Mouse (Mus musculus) myocyte (in vitro differentiated cells): ENCODE measurements around the gene Gm8104.
"Not testable (repeated sequence)": the region's sequence is repeated elsewhere in the genome, so short reads cannot be mapped to it uniquely, and the experiment has no call there.

Source experiments
- MAX ChIP-seq: IDR thresholded peaks from one replicate; pipeline ENCODE4 v1.6.1; 2011; ENCODE audit warnings: low read depth, mild to moderate bottlenecking, control low read depth
- MYOD1 ChIP-seq, 3 experiments: IDR thresholded peaks; one replicate each; pipeline ENCODE4 v1.6.1; 2011; ENCODE audit warnings: control low read depth in 2 of 3, low read depth in 2 of 3, mild to moderate bottlenecking in 2 of 3, moderate library complexity in 1 of 3; ENCODE audit not compliant: insufficient read length in 2 of 3, control insufficient read depth in 1 of 3
- POLR2A ChIP-seq: IDR thresholded peaks from one replicate; pipeline ENCODE4 v1.6.1; 2011; ENCODE audit warnings: low read depth, mild to moderate bottlenecking, control low read depth, moderate library complexity; ENCODE audit not compliant: insufficient read length

GRCm38 (mm10) chr14:43119673-43120072, 19.3 kb downstream of the Gm8104 start:
- TF ChIP-seq MYOD1 (IDR thresholded peaks at IDR 0.05; ENCODE audit: control insufficient read depth in 1 of 3, insufficient read length in 2 of 3, low read depth in 2 of 3); MAX; POLR2A: not testable (repeated sequence)
